Mouse (Mus musculus): ENCODE data around the gene Gpr4. TPM values are rescaled to one million over a fixed set of nuclear protein-coding genes. Genes with fewer than 3 reads are reported as not detected.
A peak's percentile ranks its signal among the peaks of the same experiment; 100 is the strongest.

Gene Gpr4
- polyA plus RNA-seq, 1 experiment from 2014 or later: 0.50 TPM

GRCm38 (mm10) chr7:19196676-19197075 lies 15.7 kb upstream of the Gpr4 start:
- Histone ChIP-seq H3K36me3 (replicated peaks) (peaks cover 16% of the 10 kb centered on the region), H3K4me2 (no peak overlapping the region), H3K9ac (no peak overlapping the region), H3K4me1 (replicated peaks) (0 out of 2 replicates have a peak, but pooled peaks cover under 1% of the 10 kb centered on the region), H3K4me3 (replicated peaks) (no peak overlapping the region), H3K27me3 (no peaks in the 10 kb centered on the region), H3K27ac (replicated peaks) (no peak overlapping the region), H3K9me3 (replicated peaks) (no peaks in the 10 kb centered on the region)
- ATAC-seq (ENCODE audit: insufficient read depth): no peak
- 42% methylated on average over 6 of the region's 6 CpGs for WGBS (ENCODE audit: insufficient replicate concordance)

- Histone ChIP-seq H3K4me2 (no peak overlapping the region), H3K27me3 (no peaks in the 10 kb centered on the region), H3K9me3 (replicated peaks) (no peaks in the 10 kb centered on the region), H3K27ac (replicated peaks) (no peak overlapping the region), H3K9ac (no peak overlapping the region), H3K4me3 (replicated peaks) (no peak overlapping the region), H3K4me1 (replicated peaks) (peaks cover 8% of the 10 kb centered on the region), H3K36me3 (replicated peaks) (peaks cover 16% of the 10 kb centered on the region)
- ATAC-seq (ENCODE audit: insufficient read depth): no peak
- 23% methylated on average over 2 of the region's 2 CpGs for WGBS (ENCODE audit: insufficient replicate concordance)
Measured at GRCm38 (mm10) chr7:19197985-19198384, 14.4 kb upstream of the Gpr4 start.

GRCm38 (mm10) chr7:19201660-19202059 lies 10.7 kb upstream of the Gpr4 start:
- Histone ChIP-seq H3K9me3 (replicated peaks) (no peaks in the 10 kb centered on the region), H3K36me3 (replicated peaks) (peaks cover 8% of the 10 kb centered on the region; the same call in 1 of the 2 replicates), H3K9ac (no peak overlapping the region), H3K27ac (replicated peaks) (no peak overlapping the region), H3K4me3 (replicated peaks) (no peak overlapping the region), H3K4me2 (no peak overlapping the region), H3K27me3 (no peaks in the 10 kb centered on the region), H3K4me1 (replicated peaks) (peaks cover 8% of the 10 kb centered on the region)
- no peak for ATAC-seq (ENCODE audit: insufficient read depth)
- 66% methylated on average over 15 of the region's 15 CpGs for WGBS (ENCODE audit: insufficient replicate concordance)

DNA sequence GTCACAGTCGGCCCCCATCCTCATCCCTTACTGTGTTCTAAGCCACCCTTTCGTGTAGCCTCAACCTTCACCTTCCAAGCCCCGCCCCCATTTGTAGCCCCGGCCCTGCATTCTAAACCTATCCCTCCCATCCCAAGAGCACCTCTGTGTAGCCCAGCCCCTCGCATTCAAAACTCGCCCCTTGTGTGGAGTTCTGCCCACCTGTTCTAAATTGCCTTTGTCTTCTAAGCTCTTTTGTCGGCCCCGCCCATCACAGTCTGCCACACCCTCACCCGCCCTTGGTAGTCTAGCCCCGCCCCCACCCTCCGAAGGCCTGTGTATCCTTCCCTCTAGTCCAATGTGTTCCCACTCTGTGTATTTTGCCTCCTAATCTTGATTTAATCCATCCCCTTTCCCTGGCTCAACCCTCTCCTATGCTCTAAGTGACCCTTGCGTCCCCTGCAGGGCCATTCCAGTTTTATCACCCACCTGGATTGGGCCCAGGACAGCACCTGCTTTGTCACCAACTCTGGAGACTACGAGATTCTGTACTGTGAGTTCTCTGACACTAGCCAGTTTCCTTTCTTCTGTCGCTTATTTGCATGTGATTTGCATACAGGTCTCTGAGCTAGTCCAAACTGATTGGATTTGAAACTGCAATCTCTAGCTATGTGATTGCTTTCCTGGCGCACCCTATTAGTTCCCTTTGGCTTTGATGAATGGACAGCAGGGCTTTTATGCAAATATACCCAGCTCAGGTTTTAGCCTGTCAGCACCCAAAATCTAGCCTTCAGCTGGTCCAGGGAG lies 10.1 kb upstream of the Gpr4 start:
- no peak overlapping the region for H3K4me2 ChIP-seq
- 55% methylated on average over 15 of the region's 15 CpGs for WGBS (ENCODE audit: insufficient replicate concordance)
- H3K27ac ChIP-seq (replicated peaks): no peak overlapping the region
- no peak overlapping the region for H3K4me3 ChIP-seq (replicated peaks)
- 0 out of 2 replicates have a peak, but pooled peaks cover 8% of the 10 kb centered on the region for H3K36me3 ChIP-seq (replicated peaks)
- H3K4me1 ChIP-seq (replicated peaks): peaks cover 8% of the 10 kb centered on the region
- ATAC-seq (ENCODE audit: insufficient read depth): no peak
- H3K9me3 ChIP-seq (replicated peaks): no peaks in the 10 kb centered on the region
- no peaks in the 10 kb centered on the region for H3K27me3 ChIP-seq
- H3K9ac ChIP-seq: no peak overlapping the region

GRCm38 (mm10) chr7:19208201-19208910 lies 4.0 kb upstream of the Gpr4 start:
- H3K4me2 ChIP-seq: no peak overlapping the region
- H3K27me3 ChIP-seq: peaks cover 26% of the 10 kb centered on the region
- no peak overlapping the region for H3K27ac ChIP-seq (replicated peaks)
- peaks cover 10% of the 10 kb centered on the region for H3K4me1 ChIP-seq (replicated peaks)
- WGBS (ENCODE audit: insufficient replicate concordance): 71% methylated on average over 13 of the region's 13 CpGs
- no peak overlapping the region for H3K4me3 ChIP-seq (replicated peaks)
- no peak overlapping the region for H3K9ac ChIP-seq
- H3K36me3 ChIP-seq (replicated peaks): 0 out of 2 replicates have a peak, but pooled peaks cover 8% of the 10 kb centered on the region
- no peak for ATAC-seq (ENCODE audit: insufficient read depth)
- H3K9me3 ChIP-seq (replicated peaks): 0 out of 2 replicates have a peak, but pooled peaks cover 5% of the 10 kb centered on the region

GRCm38 (mm10) chr7:19208944-19209472 lies 3.3 kb upstream of the Gpr4 start:
- no peak overlapping the region for H3K27ac ChIP-seq (replicated peaks)
- H3K36me3 ChIP-seq (replicated peaks): 0 out of 2 replicates have a peak, but pooled peaks cover 8% of the 10 kb centered on the region
- H3K4me1 ChIP-seq (replicated peaks): peaks cover 10% of the 10 kb centered on the region
- WGBS (ENCODE audit: insufficient replicate concordance): 48% methylated on average over 7 of the region's 7 CpGs
- H3K27me3 ChIP-seq: peaks cover 33% of the 10 kb centered on the region
- no peak overlapping the region for H3K4me3 ChIP-seq (replicated peaks)
- no peak for ATAC-seq (ENCODE audit: insufficient read depth)
- no peak overlapping the region for H3K4me2 ChIP-seq
- H3K9me3 ChIP-seq (replicated peaks): 0 out of 2 replicates have a peak, but pooled peaks cover 5% of the 10 kb centered on the region
- no peak overlapping the region for H3K9ac ChIP-seq

DNA sequence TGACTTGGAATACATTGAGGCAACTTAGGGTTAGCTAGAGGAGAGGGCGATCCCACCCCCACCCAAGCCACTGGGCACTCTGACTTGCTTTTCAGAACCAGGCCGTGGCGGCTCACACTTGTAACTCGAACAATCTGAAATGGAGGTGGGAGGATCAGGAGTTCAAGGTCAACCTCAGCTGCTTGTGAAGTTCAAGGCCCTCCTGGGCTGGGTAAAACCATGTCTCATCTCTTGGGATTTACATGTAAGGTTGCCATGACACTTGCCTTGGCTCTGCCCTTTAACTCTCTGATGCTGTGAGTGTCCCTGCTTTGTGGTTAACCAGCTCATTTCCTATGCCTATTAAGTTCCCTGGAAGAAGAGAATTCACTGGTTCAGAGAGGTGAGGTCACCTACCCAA lies 2.8 kb upstream of the Gpr4 start:
- H3K4me2 ChIP-seq: no peak overlapping the region
- peaks cover 38% of the 10 kb centered on the region for H3K27me3 ChIP-seq
- WGBS (ENCODE audit: insufficient replicate concordance): 64% methylated on average over 4 of the region's 4 CpGs

GRCm38 (mm10) chr7:19210010-19210409 lies 2.3 kb upstream of the Gpr4 start:
- Histone ChIP-seq H3K27ac (replicated peaks) (no peak overlapping the region), H3K4me3 (replicated peaks) (no peak overlapping the region), H3K36me3 (replicated peaks) (0 out of 2 replicates have a peak, but pooled peaks cover 5% of the 10 kb centered on the region), H3K9me3 (replicated peaks) (0 out of 2 replicates have a peak, but pooled peaks cover 5% of the 10 kb centered on the region), H3K9ac (no peak overlapping the region), H3K4me2 (no peak overlapping the region), H3K4me1 (replicated peaks) (peaks cover 10% of the 10 kb centered on the region), H3K27me3 (peaks cover 43% of the 10 kb centered on the region)
- 71% methylated on average over 5 of the region's 5 CpGs for WGBS (ENCODE audit: insufficient replicate concordance)
- no peak for ATAC-seq (ENCODE audit: insufficient read depth)

More for the DNA sequence above, 2.8 kb upstream of the Gpr4 start:
- 0 out of 2 replicates have a peak, but pooled peaks cover 5% of the 10 kb centered on the region for H3K9me3 ChIP-seq (replicated peaks)
- no peak overlapping the region for H3K27ac ChIP-seq (replicated peaks)
- 0 out of 2 replicates have a peak, but pooled peaks cover 8% of the 10 kb centered on the region for H3K36me3 ChIP-seq (replicated peaks)
- no peak overlapping the region for H3K4me3 ChIP-seq (replicated peaks)
- no peak overlapping the region for H3K9ac ChIP-seq
- peaks cover 10% of the 10 kb centered on the region for H3K4me1 ChIP-seq (replicated peaks)
- ATAC-seq (ENCODE audit: insufficient read depth): no peak

DNA sequence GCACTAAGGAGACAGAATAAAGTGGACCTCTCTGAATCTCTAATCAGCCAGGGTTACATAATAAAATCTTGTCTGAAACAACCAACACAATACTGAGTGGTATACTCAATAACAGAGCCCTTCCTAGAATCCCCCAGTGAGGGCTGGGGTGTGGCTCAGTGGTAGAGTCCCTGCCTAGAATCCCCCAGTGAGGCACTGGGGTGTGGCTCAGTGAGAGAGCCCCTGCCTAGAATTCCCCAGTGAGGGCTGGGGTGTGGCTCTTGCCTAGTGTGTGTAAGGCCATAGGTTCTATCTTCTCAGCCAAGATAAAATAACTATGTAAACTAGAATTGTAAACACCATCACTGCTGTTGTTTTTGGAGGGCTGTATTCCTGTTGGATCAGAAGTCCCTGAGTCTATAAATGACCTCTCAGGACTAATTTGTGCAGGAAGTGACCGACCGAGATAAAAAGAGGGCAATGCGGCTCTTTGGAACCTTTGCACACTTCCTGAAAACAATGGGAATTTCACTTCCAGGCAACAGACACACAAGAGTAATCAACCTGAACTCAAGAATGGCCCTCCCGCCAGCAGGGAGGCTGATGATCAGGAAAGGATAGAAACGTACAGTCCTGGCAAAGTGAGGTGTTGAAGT lies 1.2 kb upstream of the Gpr4 start:
- Histone ChIP-seq H3K4me1 (replicated peaks) (peaks cover 10% of the 10 kb centered on the region), H3K9ac (no peak overlapping the region), H3K27ac (replicated peaks) (no peak overlapping the region), H3K9me3 (replicated peaks) (0 out of 2 replicates have a peak, but pooled peaks cover 5% of the 10 kb centered on the region), H3K4me2 (no peak overlapping the region), H3K4me3 (replicated peaks) (no peak overlapping the region), H3K27me3 (peaks cover 54% of the 10 kb centered on the region), H3K36me3 (replicated peaks) (no peaks in the 10 kb centered on the region)
- ATAC-seq (ENCODE audit: insufficient read depth): no peak
- WGBS (ENCODE audit: insufficient replicate concordance): 40% methylated on average over 5 of the region's 5 CpGs

DNA sequence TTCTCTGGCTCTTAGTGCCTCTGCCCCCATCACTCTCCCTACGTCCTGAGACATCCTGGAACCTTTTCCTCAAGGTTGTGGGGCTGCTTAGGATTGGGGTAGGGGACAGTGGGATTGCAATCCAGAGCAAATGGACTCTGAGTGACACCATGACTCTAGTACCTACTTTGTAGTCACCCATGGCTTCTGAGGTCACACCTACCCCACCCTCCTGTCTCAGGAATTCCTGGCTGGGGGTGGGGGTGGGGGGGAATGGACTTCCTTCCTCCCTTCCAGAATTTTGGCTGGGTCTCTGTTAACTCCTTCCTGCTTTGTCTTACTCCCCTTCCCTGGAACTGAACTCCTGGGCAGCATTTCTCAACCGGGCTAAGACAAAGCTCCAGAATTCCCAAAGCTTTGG lies 1.0 kb downstream of the Gpr4 start:
- 42% methylated on average over 2 of the region's 2 CpGs for WGBS (ENCODE audit: insufficient replicate concordance)
- Histone ChIP-seq H3K4me2 (peak overlapping the region; percentile 64; the same call in 1 of the 2 replicates), H3K27me3 (peaks cover 74% of the 10 kb centered on the region), H3K36me3 (replicated peaks) (no peaks in the 10 kb centered on the region), H3K4me3 (replicated peaks) (no peak overlapping the region), H3K9ac (no peak overlapping the region), H3K27ac (replicated peaks) (no peak overlapping the region), H3K4me1 (replicated peaks) (peaks cover 10% of the 10 kb centered on the region), H3K9me3 (replicated peaks) (0 out of 2 replicates have a peak, but pooled peaks cover 5% of the 10 kb centered on the region)
- ATAC-seq (ENCODE audit: insufficient read depth): no peak
